Mouse (Mus musculus) heart, postnatal 4 days (tissue): ENCODE results near the gene Lrrk1. TPM values are rescaled to one million over a fixed set of nuclear protein-coding genes. Genes with fewer than 3 reads are reported as not detected.

Experiments
- DNase-seq: peaks from one replicate; pipeline ENCODE4 v3.0.0; 2021
- microRNA-seq, 2 experiments: library from miRNA; unstranded; fragments of <30 nt; microRNA quantifications; one replicate each; pipeline ENCODE4 v1.2.0; 2021 to 2022
- total RNA-seq, 2 experiments: library from RNA; stranded (reverse); gene quantifications; 2 replicates each; pipeline ENCODE4 v1.2.3; 2021

The Lrrk1 gene
- total RNA-seq, 2 experiments from 2014 or later: 11.9 to 14.0 TPM

DNA sequence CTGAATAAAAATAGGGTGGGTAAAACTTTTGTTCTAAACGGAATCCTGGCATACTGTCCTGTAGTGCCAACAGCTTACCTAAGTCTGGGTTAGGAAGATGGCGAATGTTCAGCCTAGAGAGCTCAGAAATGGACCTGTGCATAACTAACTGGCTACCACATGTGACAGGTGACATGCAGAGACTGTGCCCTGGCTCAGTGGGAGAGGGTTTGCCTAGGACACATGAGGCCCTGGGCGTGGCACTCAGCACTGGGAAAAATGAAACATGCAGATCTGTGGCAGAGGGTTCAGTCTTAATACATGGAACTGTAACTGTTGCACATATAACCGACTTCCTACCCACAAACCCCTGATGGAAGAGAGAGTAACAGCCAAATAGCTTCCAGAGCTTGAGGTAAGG lies 204.1 kb downstream of the Lrrk1 start:
- DNase-seq: no peak

GRCm38 (mm10) chr7:66183404-66183803 lies 204.7 kb downstream of the Lrrk1 start:
- no peak for DNase-seq

DNA sequence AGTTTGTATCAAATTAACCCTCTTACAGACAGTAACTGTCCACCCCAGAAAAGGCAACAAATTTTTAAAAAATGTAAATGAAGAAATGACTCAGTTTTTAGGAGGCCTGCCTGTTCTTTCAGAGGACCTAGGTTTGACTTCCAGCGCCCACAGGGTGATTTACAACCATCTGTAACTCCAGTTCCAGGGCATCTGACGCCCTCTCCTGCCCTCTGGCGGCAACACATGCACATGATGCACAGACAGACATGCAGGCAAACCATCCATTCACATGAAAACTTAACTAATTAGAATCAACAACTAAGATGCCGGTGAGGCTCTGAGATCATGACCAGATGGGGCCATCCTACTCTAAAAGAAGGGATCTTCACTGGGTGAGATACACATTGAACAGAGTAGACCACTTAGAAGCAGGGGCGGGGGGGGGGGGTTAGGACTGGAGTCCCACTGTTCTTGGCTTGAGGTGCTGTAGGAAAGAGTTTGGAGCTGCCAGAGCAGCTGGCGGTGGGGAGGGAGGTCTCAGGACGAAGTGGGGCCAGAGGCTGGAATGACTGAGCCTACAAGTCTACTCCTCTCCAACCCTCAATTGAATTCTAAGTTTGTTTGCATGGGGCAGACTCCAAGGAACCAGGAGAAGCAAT lies 206.0 kb downstream of the Lrrk1 start:
- no peak for DNase-seq

DNA sequence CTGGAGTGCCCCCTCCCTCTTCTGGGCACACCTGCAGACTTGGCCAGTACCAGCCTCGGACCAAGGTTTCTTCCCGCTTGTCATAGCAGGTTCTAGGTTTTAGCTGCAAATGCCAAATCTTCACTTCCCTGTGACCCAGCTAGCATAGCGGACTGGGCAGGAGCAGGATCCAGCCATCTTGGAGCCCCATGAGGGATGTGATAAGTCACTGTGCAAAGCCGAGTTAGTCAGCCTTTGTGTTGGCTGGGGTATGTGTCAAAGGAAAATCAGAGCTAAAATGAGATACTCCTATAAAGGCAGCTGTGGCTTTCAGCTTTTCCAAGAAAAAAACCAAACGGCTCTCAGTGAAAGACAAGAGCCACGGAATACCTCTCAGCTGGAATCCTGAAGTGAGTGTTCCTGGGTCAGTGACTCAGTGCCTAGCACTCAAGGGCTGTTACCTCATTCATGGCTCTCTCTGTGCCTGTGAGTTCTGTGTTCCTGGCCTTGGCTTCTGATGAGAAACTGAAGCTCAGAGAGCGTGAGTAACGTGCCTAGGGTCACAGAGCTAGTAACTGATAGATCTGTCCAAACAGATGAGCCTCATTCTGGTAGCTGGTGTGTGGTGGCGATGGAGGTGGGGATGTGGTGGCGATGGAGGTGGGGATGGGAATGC lies 207.3 kb downstream of the Lrrk1 start:
- DNase-seq: no peak

- DNase-seq: no peak
These were observed 207.9 kb downstream of the Lrrk1 start for GRCm38 (mm10) chr7:66180260-66180659.

DNA sequence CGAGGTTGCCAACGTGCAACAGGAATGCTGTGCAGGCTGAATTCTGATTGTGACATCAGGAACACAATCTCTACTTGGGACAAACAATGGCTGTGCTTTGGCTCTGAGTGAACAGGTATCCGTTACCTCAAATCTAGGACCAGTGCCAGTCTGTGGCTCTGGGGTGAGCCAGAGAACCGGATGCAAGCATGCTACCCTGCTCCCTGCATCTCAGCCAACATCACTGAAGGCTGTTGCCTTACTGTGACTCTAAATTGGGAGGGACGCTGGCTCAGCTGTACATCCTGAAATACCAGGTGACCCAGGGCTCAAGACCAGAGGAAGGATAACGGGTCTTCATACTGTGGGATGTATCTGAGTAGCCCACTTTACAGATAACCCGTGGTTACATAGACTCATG lies 208.4 kb downstream of the Lrrk1 start:
- DNase-seq: no peak

GRCm38 (mm10) chr7:66179120-66179581 lies 209.0 kb downstream of the Lrrk1 start:
- DNase-seq: peak; percentile 45

- DNase-seq: no peak
These were observed 210.0 kb downstream of the Lrrk1 start for GRCm38 (mm10) chr7:66178101-66178500.

GRCm38 (mm10) chr7:66176929-66177328 lies 211.2 kb downstream of the Lrrk1 start:
- DNase-seq: no peak

Small RNA genes within 50 kb of the gene (microRNA-seq; reads per million reads assigned to microRNA genes)
- gene Mir7057: 0 to 0.35 reads per million in 2 experiments

Other genes starting within 250 kb of the Lrrk1 start
- gene Gm10974, start 22.4 kb downstream of the Lrrk1 start, total RNA-seq: not detected
- gene Aldh1a3, start 39.2 kb upstream of the Lrrk1 start, total RNA-seq: 1 to 10 TPM; 1.8 to 1.9 TPM